Mouse (Mus musculus) limb, embryonic 15.5 days (tissue): Measurements from ENCODE around the gene Cyb5d2. TPM values are rescaled to one million over a fixed set of nuclear protein-coding genes. Genes with fewer than 3 reads are reported as not detected.
A peak's percentile ranks its signal among the peaks of the same experiment; 100 is the strongest.
"Not testable (repeated sequence)": the region's sequence is repeated elsewhere in the genome, so short reads cannot be mapped to it uniquely, and the experiment has no call there.

ENCODE experiments used
- ATAC-seq: fragments of 200-750 bp; cut with Nextera tagmentation; 2 replicates; pipeline ENCODE4 v1.8.0; 2017; ENCODE audit warnings: low read depth, moderate TSS enrichment; ENCODE audit not compliant: insufficient number of reproducible peaks, low FRiP score, low TSS enrichment
- H3K27ac ChIP-seq: fragments of 300-500 bp; sonication (generic); 2 replicates; pipeline ENCODE4 v1.5.1; 2015; ENCODE audit warnings: moderate library complexity, mild to moderate bottlenecking, inconsistent platforms
- H3K27me3 ChIP-seq: fragments of 300-500 bp; sonication (generic); 2 replicates; pipeline ENCODE4 v1.6.1; 2015; ENCODE audit warnings: inconsistent platforms
- H3K36me3 ChIP-seq: fragments of 300-500 bp; sonication (generic); 2 replicates; pipeline ENCODE4 v1.6.1; 2015; ENCODE audit warnings: inconsistent platforms
- H3K4me1 ChIP-seq: fragments of 300-500 bp; sonication (generic); 2 replicates; pipeline ENCODE4 v1.6.1; 2015; ENCODE audit warnings: inconsistent platforms
- H3K4me2 ChIP-seq: fragments of 300-500 bp; sonication (generic); 2 replicates; pipeline ENCODE4 v1.6.1; 2015; ENCODE audit warnings: mild to moderate bottlenecking, inconsistent platforms
- H3K4me3 ChIP-seq: fragments of 300-500 bp; sonication (generic); 2 replicates; pipeline ENCODE4 v1.5.1; 2015; ENCODE audit warnings: mild to moderate bottlenecking, inconsistent platforms
- H3K9ac ChIP-seq: fragments of 300-500 bp; sonication (generic); 2 replicates; pipeline ENCODE4 v1.6.1; 2015; ENCODE audit warnings: inconsistent platforms
- H3K9me3 ChIP-seq: fragments of 300-500 bp; sonication (generic); 2 replicates; pipeline ENCODE4 v1.6.1; 2016; ENCODE audit warnings: inconsistent platforms
- WGBS: fragments of 180-500 bp; shearing (Covaris S2); methylation state at CpG from one replicate; pipeline ENCODE4 v1.1.7; 2015; 5-methylcytosine and 5-hydroxymethylcytosine counted together
- polyA plus RNA-seq: library from polyadenylated mRNA; unstranded; fragments of >200 nt; fragmentation: Nextera tagmentation; extraction: Ambion mirVana; gene quantifications from 2 replicates; pipeline ENCODE4 v1.2.1, GENCODE M21; 2015

Cyb5d2 gene
- polyA plus RNA-seq, 1 experiment from 2014 or later, result 7.6 TPM

DNA sequence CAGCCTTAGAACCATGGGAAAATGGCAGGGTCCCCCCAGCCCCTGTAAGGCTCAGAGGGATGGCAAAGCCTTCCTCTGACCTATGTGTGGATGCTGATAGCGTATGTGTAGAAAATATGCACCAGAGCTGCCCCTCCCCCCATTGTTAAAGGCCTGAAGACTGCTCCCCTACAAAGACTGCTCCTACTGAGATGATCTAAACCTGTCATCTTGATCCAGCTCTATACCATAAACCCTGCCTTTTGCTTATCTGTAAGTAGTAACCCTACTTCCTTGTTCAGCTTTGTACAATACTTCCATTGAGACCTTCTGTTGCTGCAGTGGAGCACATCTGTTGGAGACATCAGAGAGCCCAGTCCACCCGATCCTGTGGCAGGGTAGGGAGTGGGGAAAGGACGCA lies 9.3 kb upstream of the Cyb5d2 start:
- no peaks in the 10 kb centered on the region for H3K9me3 ChIP-seq
- no peak for ATAC-seq
- H3K4me2 ChIP-seq, result no peak overlapping the region
- H3K27me3 ChIP-seq, result no peaks in the 10 kb centered on the region
- H3K27ac ChIP-seq, result no peak overlapping the region
- H3K36me3 ChIP-seq, result no peaks in the 10 kb centered on the region
- H3K4me3 ChIP-seq, result no peak overlapping the region
- 82% methylated on average over 3 of the region's 3 CpGs for WGBS
- H3K4me1 ChIP-seq, result 0 out of 2 replicates have a peak, but pooled peaks cover 5% of the 10 kb centered on the region
- H3K9ac ChIP-seq, result no peak overlapping the region

DNA sequence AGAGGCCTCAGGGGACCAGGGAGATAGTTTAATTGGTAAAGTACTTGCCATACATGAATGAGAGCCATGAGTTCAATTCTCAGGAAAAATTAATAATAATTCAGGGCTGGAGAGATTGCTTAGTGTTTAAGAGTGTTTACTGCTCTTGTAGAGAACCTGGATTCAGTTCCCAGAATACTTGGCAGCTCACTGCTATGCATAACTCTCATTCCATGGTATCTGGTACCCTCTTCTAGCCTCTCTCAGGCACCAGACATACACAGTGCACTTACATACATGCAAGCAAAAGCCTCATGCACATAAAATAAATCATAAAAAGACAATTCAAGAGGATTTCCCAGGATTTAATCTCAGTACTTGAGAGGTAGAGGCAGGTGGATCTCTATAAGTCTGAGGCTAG lies 8.6 kb upstream of the Cyb5d2 start:
- ATAC-seq, result no peak
- Histone ChIP-seq H3K27me3 (no peaks in the 10 kb centered on the region), H3K9ac (no peak overlapping the region), H3K4me1 (0 out of 2 replicates have a peak, but pooled peaks cover 5% of the 10 kb centered on the region), H3K9me3 (no peaks in the 10 kb centered on the region), H3K36me3 (no peaks in the 10 kb centered on the region), H3K27ac (no peak overlapping the region), H3K4me2 (no peak overlapping the region), H3K4me3 (no peak overlapping the region)

DNA sequence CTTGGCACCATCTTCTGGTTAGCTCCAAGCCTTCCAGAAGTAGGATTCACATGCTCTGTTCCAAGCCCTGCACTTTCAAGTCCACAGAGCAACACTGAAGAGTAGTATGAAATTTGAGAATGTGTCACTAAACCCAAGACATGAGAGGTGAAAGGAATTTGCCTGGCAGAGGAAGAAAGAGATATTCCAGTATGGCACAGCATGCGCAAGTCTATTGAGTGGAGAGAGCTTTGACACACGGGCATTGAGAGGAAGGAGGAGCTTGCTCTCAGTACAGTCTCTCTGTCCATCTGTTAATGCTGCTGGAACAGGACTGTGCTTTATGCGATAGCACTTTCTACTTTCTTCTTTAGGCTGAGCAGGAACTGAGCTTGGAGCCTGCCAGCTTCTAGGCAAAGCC lies 7.1 kb upstream of the Cyb5d2 start:
- Histone ChIP-seq H3K9me3 (no peaks in the 10 kb centered on the region), H3K27me3 (no peaks in the 10 kb centered on the region), H3K4me3 (no peak overlapping the region), H3K27ac (no peak overlapping the region), H3K9ac (no peak overlapping the region), H3K36me3 (no peaks in the 10 kb centered on the region), H3K4me2 (no peak overlapping the region), H3K4me1 (0 out of 2 replicates have a peak, but pooled peaks cover 5% of the 10 kb centered on the region)
- ATAC-seq, result no peak
- 48% methylated on average over 3 of the region's 3 CpGs for WGBS

DNA sequence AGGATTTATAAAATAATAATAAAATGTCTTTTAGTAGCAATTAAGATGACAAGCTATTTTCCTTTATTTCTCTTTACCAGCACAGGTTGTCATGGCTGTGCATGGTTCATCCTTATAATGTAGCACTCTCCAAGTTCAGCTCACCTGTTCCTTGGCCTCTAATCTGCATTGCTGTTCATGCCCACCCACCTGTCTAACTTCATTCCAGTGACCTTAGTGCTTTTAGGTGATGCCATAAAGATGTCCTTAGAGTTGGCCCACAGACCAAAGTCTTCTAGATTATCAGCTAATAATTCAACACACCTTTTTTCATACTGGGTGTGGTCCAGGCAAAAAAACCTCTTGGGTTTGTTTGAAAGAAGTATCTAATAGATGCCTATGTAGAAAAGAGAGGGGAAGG lies 5.2 kb upstream of the Cyb5d2 start:
- peaks cover 13% of the 10 kb centered on the region for H3K4me1 ChIP-seq
- ATAC-seq, result no peak
- no peak overlapping the region for H3K4me3 ChIP-seq
- H3K9me3 ChIP-seq, result no peaks in the 10 kb centered on the region
- H3K27ac ChIP-seq, result no peak overlapping the region
- H3K27me3 ChIP-seq, result no peaks in the 10 kb centered on the region
- no peak overlapping the region for H3K4me2 ChIP-seq
- no peak overlapping the region for H3K9ac ChIP-seq
- H3K36me3 ChIP-seq, result no peaks in the 10 kb centered on the region

DNA sequence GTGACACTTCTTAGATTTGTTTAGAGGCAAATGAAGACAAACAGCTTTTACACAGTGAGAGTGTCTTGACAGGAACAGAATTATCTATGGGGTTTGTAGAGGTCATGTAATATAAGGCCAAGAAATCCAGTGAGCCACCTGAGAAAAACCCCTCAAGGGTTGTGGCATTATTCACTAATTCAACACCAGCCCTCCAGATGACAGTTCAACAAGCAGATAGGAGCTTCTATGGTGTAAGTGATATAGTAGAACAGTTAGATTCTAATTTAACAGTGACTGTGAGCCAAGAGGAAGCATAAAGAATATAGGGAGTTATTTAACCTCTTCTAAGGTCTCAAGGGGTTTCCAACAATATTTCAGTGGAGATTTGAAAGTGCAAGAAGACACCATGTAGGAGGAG lies 2.2 kb upstream of the Cyb5d2 start:
- H3K4me2 ChIP-seq, result no peak overlapping the region
- H3K36me3 ChIP-seq, result no peaks in the 10 kb centered on the region
- no peak for ATAC-seq
- H3K27ac ChIP-seq, result no peak overlapping the region
- H3K9ac ChIP-seq, result no peak overlapping the region
- H3K27me3 ChIP-seq, result no peaks in the 10 kb centered on the region
- no peak overlapping the region for H3K4me3 ChIP-seq
- peaks cover 16% of the 10 kb centered on the region for H3K4me1 ChIP-seq
- H3K9me3 ChIP-seq, result no peaks in the 10 kb centered on the region

DNA sequence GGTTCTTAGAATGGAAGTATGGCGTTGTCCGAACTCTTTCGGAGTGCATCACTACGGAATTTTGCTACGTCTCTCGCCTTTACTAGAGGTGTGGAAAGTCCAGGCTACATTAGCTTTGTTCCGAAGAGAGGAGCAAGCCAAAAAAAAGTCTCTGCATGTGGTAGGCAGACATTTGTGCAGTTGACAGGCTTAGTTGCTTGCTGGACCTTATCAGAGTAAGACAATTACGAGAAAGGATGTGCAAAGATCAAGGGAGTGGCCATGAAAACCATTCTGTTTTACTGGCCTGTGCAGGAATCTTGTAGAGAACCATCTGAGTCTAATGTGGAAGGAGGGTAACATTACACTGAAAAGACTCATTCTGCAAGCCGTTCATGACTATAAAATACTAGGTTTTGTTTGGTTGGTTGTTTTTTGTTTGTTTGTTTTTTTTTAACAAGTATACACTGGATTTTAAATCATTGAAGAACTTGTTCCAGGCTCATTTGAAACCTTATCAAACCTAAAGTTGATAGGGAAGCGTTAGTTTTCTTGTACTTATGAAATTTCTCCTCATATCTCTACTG lies 914 bp upstream of the Cyb5d2 start:
- H3K4me2 ChIP-seq, result peak overlapping the region; percentile 64
- H3K9ac ChIP-seq, result peak overlapping the region; percentile 81
- no peak overlapping the region for H3K27ac ChIP-seq
- H3K9me3 ChIP-seq, result no peaks in the 10 kb centered on the region
- H3K4me3 ChIP-seq, result peak overlapping the region; percentile 83
- H3K36me3 ChIP-seq, result no peaks in the 10 kb centered on the region
- H3K4me1 ChIP-seq, result peaks cover 12% of the 10 kb centered on the region
- no peak for ATAC-seq
- 13% methylated on average over 10 of the region's 10 CpGs for WGBS
- no peaks in the 10 kb centered on the region for H3K27me3 ChIP-seq

DNA sequence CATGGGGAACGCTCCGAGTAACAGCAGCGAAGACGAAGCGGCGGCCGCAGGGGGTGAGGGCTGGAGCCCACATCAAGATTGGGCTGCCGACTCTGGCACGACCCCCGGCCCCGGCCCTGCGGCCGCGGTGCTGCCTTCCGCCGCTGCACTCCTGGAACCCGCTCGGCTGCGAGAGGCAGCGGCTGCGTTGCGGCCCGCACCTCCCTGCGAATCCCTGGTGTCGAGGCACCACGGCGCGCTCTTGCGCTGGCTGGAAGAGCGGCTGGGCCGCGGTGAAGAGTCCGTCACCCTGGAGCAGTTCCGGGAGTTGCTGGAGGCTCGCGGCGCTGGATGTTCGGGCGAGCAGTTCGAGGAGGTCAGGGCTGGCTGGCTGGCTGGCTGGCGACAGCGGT lies 350 bp upstream of the Cyb5d2 start:
- peak; percentile 46; the same call in 1 of the 2 replicates for ATAC-seq
- H3K9ac ChIP-seq, result peak overlapping the region; percentile 81
- WGBS, result under 1% methylated on average over 42 of the region's 42 CpGs
- no peaks in the 10 kb centered on the region for H3K9me3 ChIP-seq
- H3K36me3 ChIP-seq, result no peaks in the 10 kb centered on the region
- H3K4me2 ChIP-seq, result peak overlapping the region; percentile 64
- no peaks in the 10 kb centered on the region for H3K27me3 ChIP-seq
- 0 out of 2 replicates have a peak overlapping the region, but pooled peaks have one; percentile 35 for H3K27ac ChIP-seq
- peak overlapping the region; percentile 83 for H3K4me3 ChIP-seq
- H3K4me1 ChIP-seq, result peaks cover 12% of the 10 kb centered on the region

DNA sequence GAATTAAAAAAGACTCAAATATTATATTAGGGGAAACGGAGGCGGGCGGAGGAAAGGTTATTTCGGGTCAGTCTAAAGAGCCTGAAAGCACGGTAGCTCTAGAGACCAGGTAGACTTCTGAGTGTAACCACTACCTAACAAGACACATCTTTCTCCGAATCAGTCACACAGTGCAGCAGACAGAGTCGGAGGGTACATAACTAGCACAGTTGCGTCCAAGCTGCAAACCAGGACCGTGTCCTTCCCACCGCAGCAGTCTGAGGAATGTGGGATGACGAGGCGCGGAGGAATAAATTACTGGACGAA lies 840 bp downstream of the Cyb5d2 start:
- peak; percentile 24; the same call in 1 of the 2 replicates for ATAC-seq
- Histone ChIP-seq H3K36me3 (no peaks in the 10 kb centered on the region), H3K27ac (peak overlapping the region; percentile 91), H3K27me3 (no peaks in the 10 kb centered on the region), H3K4me1 (peaks cover 12% of the 10 kb centered on the region), H3K9ac (peak overlapping the region; percentile 82), H3K4me2 (peak overlapping the region; percentile 76), H3K4me3 (peak overlapping the region; percentile 83), H3K9me3 (no peaks in the 10 kb centered on the region)
- WGBS, result 16% methylated on average over 14 of the region's 14 CpGs

DNA sequence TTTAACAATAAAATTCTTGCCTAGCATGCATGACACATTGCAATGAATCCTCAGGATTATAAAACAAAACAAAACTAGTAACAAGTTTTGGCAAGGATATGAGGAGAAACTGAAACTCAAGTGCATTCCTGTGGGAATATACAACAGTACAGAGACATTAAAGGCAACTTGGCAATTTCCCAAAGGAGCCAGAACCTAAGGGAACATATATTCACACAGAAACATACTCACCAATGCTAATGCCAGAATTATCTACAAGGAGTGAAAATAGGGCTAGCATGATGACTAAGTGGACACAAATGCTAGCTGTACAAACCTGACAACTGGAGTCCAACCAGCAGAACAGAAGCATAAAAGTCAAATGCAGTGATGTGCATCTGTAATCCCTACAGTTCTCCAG lies 3.9 kb downstream of the Cyb5d2 start:
- Histone ChIP-seq H3K9ac (no peak overlapping the region), H3K27me3 (no peaks in the 10 kb centered on the region), H3K9me3 (no peaks in the 10 kb centered on the region), H3K4me3 (no peak overlapping the region), H3K27ac (no peak overlapping the region), H3K36me3 (no peaks in the 10 kb centered on the region), H3K4me2 (no peak overlapping the region), H3K4me1 (peaks cover 7% of the 10 kb centered on the region)
- no peak for ATAC-seq

DNA sequence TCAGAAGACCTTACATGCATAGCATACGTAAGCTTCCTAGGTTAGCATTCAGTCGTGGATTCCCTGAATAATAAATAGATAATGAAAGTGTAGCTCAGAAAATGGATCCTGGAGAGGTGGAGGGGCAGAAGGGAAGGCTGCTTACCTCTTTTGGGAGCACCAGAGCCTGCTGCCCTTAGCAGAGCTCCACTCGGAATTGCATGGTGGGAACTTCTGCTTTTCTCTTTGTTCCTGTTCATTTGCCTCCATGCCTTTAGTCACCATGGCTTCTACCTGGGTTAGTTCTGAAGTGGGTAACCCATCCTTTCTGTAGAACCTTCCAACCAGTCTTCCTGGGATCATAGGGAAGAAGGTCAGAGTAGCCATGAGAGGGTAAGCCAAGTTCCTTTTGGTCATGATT lies 13.4 kb downstream of the Cyb5d2 start:
- Histone ChIP-seq H3K9me3 (no peaks in the 10 kb centered on the region), H3K36me3 (no peaks in the 10 kb centered on the region)
- no peak for ATAC-seq

DNA sequence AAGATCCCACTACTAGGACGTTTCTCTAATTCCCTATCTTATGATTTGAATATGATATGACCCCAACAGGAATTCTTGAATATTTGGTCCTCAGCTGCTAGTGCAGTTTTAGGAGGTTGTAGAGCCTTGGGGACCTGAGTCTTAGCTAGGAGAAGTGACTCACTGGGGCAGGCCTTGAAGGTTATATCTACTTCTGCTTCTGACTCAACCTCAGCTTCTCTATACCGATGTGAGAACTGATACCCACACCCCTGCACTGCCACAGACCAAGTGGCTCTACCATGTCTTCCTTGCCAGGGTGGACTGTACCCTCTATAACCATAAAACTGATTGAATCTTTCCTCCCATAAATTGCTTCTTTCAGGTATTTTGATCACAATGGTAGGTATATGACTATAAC lies 13.8 kb downstream of the Cyb5d2 start:
- 68% methylated on average over 2 of the region's 2 CpGs for WGBS
- no peaks in the 10 kb centered on the region for H3K36me3 ChIP-seq
- ATAC-seq, result no peak
- no peak overlapping the region for H3K4me2 ChIP-seq
- no peaks in the 10 kb centered on the region for H3K4me1 ChIP-seq
- no peak overlapping the region for H3K4me3 ChIP-seq
- H3K9ac ChIP-seq, result no peak overlapping the region
- no peaks in the 10 kb centered on the region for H3K27me3 ChIP-seq
- H3K9me3 ChIP-seq, result no peaks in the 10 kb centered on the region
- H3K27ac ChIP-seq, result no peak overlapping the region

More for the DNA sequence above, 13.4 kb downstream of the Cyb5d2 start:
- WGBS, result 73% methylated on average over 3 of the region's 3 CpGs
- Histone ChIP-seq H3K27ac (no peak overlapping the region), H3K4me2 (no peak overlapping the region), H3K4me1 (no peaks in the 10 kb centered on the region), H3K9ac (no peak overlapping the region), H3K27me3 (no peaks in the 10 kb centered on the region), H3K4me3 (no peak overlapping the region)

DNA sequence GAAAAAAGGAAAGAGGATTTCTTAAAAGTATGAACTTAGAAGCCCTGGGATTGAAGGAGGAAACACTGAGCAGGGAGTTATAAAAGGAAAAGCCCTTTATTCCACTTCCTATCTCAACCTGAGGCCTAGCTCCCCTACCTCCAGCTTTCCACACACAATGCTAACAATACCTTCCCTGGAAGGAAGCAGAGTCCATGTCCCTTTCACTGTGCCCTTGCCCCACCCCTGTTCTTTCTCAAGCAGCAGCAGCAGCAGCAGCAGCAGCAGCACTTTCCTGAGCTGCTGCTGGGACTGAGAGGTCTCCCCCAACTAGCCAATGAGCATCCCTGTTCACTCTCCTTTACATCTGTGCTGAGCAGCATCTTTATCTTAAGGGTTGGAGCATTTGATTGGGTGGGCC lies 17.0 kb downstream of the Cyb5d2 start:
- Histone ChIP-seq H3K9me3 (no peaks in the 10 kb centered on the region), H3K27me3 (no peaks in the 10 kb centered on the region), H3K9ac (no peak overlapping the region), H3K27ac (no peak overlapping the region), H3K4me3 (no peak overlapping the region), H3K4me2 (no peak overlapping the region), H3K4me1 (no peaks in the 10 kb centered on the region), H3K36me3 (no peaks in the 10 kb centered on the region)
- ATAC-seq, result no peak

DNA sequence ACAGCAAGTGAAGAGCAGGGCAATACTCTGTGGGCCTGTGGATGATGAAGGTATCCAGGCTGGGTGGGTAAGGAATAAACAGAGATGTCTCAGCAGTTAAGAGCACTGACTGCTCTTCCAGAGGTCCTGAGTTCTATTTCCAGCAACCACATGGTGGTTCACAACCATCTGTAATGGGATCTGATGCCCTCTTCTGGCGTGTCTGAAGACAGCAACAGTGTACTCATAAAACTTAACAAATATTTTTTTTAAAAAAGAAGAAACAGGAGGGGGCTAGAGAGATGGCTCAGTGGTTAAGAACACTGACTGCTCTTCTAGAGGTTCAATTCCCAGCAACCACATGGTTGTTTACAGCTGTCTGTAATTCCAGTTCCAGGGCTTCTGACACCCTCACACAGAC lies 23.3 kb downstream of the Cyb5d2 start:
- not testable (repeated sequence) for H3K27ac ChIP-seq, ATAC-seq, H3K9me3 ChIP-seq, H3K4me1 ChIP-seq, H3K9ac ChIP-seq, H3K4me3 ChIP-seq, H3K4me2 ChIP-seq, H3K27me3 ChIP-seq
- 38% methylated on average over 1 of the region's 1 CpGs for WGBS
- peaks cover 26% of the 10 kb centered on the region for H3K36me3 ChIP-seq
